Mouse (Mus musculus) embryo, embryonic 11.5 days (tissue): ENCODE measurements around the gene Cbx8.

Experiments used
- DNase-seq: peaks from one replicate; pipeline ENCODE4 v3.0.0-alpha.2; 2012; ENCODE audit warnings: low read depth, low spot score

Cbx8 gene

GRCm38 (mm10) chr11:118995448-118995847 lies 45.3 kb downstream of the Cbx8 start:
- DNase-seq, result no peak

- DNase-seq, result no peak
Measured at GRCm38 (mm10) chr11:118992781-118993180, 48.0 kb downstream of the Cbx8 start.

- DNase-seq, result no peak
Measured at GRCm38 (mm10) chr11:118987999-118988398, 52.8 kb downstream of the Cbx8 start, which contains the start of gene Enpp7. TSS of gene Enpp7 (plus strand) at chr11:118988188.
